Mouse (Mus musculus) C2C12 (cell line): Measurements from ENCODE around the gene Cib4.

Experiments
- CTCF ChIP-seq: IDR thresholded peaks from one replicate; pipeline ENCODE4 v1.5.1; 2011; ENCODE audit not compliant: control insufficient read depth, insufficient read depth, insufficient read length
- MAX ChIP-seq: IDR thresholded peaks from one replicate; pipeline ENCODE4 v1.6.1; 2011; ENCODE audit warnings: mild to moderate bottlenecking, control low read depth
- MYOD1 ChIP-seq: IDR thresholded peaks from one replicate; pipeline ENCODE4 v1.6.1; 2011; ENCODE audit warnings: low read depth; ENCODE audit not compliant: control insufficient read depth, insufficient read length
- MYOG ChIP-seq: IDR thresholded peaks from one replicate; pipeline ENCODE4 v1.6.1; 2011; ENCODE audit not compliant: control insufficient read depth, insufficient read length; ENCODE audit errors: extremely low read depth
- USF1 ChIP-seq: IDR thresholded peaks from one replicate; pipeline ENCODE4 v1.6.1; 2011; ENCODE audit warnings: low read depth, mild to moderate bottlenecking, control low read depth, moderate library complexity

GRCm38 (mm10) chr5:30587681-30588300, 42.2 kb upstream of the Cib4 start, which contains the start of gene Kcnk3:
- TF ChIP-seq CTCF (no peak), MAX (no peak), MYOG (no peak), USF1 (no peak), MYOD1 (no peak)
